Mouse (Mus musculus) myocyte (in vitro differentiated cells): ENCODE results near the gene Gm37596. TPM values are rescaled to one million over a fixed set of nuclear protein-coding genes. Genes with fewer than 3 reads are reported as not detected.
"Not testable (repeated sequence)": the region's sequence is repeated elsewhere in the genome, so short reads cannot be mapped to it uniquely, and the experiment has no call there.

Experiments
- H3K27me3 ChIP-seq: one replicate; pipeline ENCODE4 v1.6.1; 2011; ENCODE audit not compliant: control insufficient read depth, insufficient read depth, insufficient read length
- H3K36me3 ChIP-seq: one replicate; pipeline ENCODE4 v1.6.1; 2011; ENCODE audit not compliant: control insufficient read depth, insufficient read depth
- H3K4me2 ChIP-seq: one replicate; pipeline ENCODE4 v1.6.1; 2011; ENCODE audit warnings: low read depth, control low read depth
- H3K4me3 ChIP-seq: one replicate; pipeline ENCODE4 v1.5.1; 2011; ENCODE audit warnings: mild to moderate bottlenecking, control low read depth, moderate library complexity
- H3K79me2 ChIP-seq: one replicate; pipeline ENCODE4 v1.6.1; 2011; ENCODE audit not compliant: control insufficient read depth, insufficient read depth
- H3ac ChIP-seq: one replicate; pipeline ENCODE4 v1.6.1; 2011; ENCODE audit not compliant: control insufficient read depth, insufficient read length
- CEBPB ChIP-seq: IDR thresholded peaks from 2 replicates; pipeline ENCODE4 v1.6.1; 2011; ENCODE audit warnings: mild to moderate bottlenecking, moderate library complexity; ENCODE audit not compliant: poor library complexity, insufficient read depth, severe bottlenecking
- E2F4 ChIP-seq: IDR thresholded peaks from one replicate; pipeline ENCODE4 v1.6.1; 2011; ENCODE audit warnings: mild to moderate bottlenecking, control low read depth, moderate library complexity; ENCODE audit not compliant: insufficient read depth
- MAX ChIP-seq: IDR thresholded peaks from one replicate; pipeline ENCODE4 v1.6.1; 2011; ENCODE audit warnings: low read depth, mild to moderate bottlenecking, control low read depth
- MYOD1 ChIP-seq, 3 experiments: IDR thresholded peaks; one replicate each; pipeline ENCODE4 v1.6.1; 2011; ENCODE audit warnings: control low read depth in 2 of 3, low read depth in 2 of 3, mild to moderate bottlenecking in 2 of 3, moderate library complexity in 1 of 3; ENCODE audit not compliant: insufficient read length in 2 of 3, control insufficient read depth in 1 of 3
- MYOG ChIP-seq, 3 experiments: IDR thresholded peaks; one replicate each; pipeline ENCODE4 v1.6.1; 2011; ENCODE audit warnings: control low read depth in 2 of 3, low read depth in 2 of 3, mild to moderate bottlenecking in 2 of 3; ENCODE audit not compliant: insufficient read length in 2 of 3, control insufficient read depth in 1 of 3, insufficient read depth in 1 of 3
- POLR2A ChIP-seq: IDR thresholded peaks from one replicate; pipeline ENCODE4 v1.6.1; 2011; ENCODE audit warnings: low read depth, mild to moderate bottlenecking, control low read depth, moderate library complexity; ENCODE audit not compliant: insufficient read length
- POLR2AphosphoS2 ChIP-seq: IDR thresholded peaks from one replicate; pipeline ENCODE4 v1.6.1; 2011; ENCODE audit warnings: low read depth, control low read depth; ENCODE audit not compliant: insufficient read length
- REST ChIP-seq: IDR thresholded peaks from one replicate; pipeline ENCODE4 v1.6.1; 2011; ENCODE audit warnings: mild to moderate bottlenecking, control low read depth, moderate library complexity; ENCODE audit not compliant: insufficient read depth, insufficient read length
- SRF ChIP-seq: IDR thresholded peaks from one replicate; pipeline ENCODE4 v1.6.1; 2011; ENCODE audit warnings: low read depth; ENCODE audit not compliant: control insufficient read depth, insufficient read length
- TCF12 ChIP-seq: IDR thresholded peaks from one replicate; pipeline ENCODE4 v1.6.1; 2011; ENCODE audit warnings: mild to moderate bottlenecking, control low read depth; ENCODE audit not compliant: poor library complexity, insufficient read depth, severe bottlenecking
- TCF3 ChIP-seq: IDR thresholded peaks from one replicate; pipeline ENCODE4 v1.6.1; 2011; ENCODE audit warnings: low read depth, control low read depth; ENCODE audit not compliant: insufficient read length
- USF1 ChIP-seq: IDR thresholded peaks from one replicate; pipeline ENCODE4 v1.6.1; 2011; ENCODE audit warnings: low read depth, mild to moderate bottlenecking, control low read depth, moderate library complexity
- polyA plus RNA-seq: library from polyadenylated mRNA; unstranded; fragments of >200 nt; fragmentation: generic; extraction: Trizol; gene quantifications from one replicate; pipeline ENCODE4 v1.2.1, GENCODE M21; 2012; ENCODE audit warnings: missing spikeins

The Gm37596 gene
- polyA plus RNA-seq = not detected

- not testable (repeated sequence) for H3K4me2 ChIP-seq, H3ac ChIP-seq, H3K4me3 ChIP-seq, H3K79me2 ChIP-seq, H3K36me3 ChIP-seq, H3K27me3 ChIP-seq
These were observed at the start of gene Gm37596 for GRCm38 (mm10) chr3:93692970-93693369. TSS of gene Gm37596 (minus strand) at chr3:93693070.

- not testable (repeated sequence) for H3K27me3 ChIP-seq, H3K36me3 ChIP-seq, H3ac ChIP-seq, H3K4me2 ChIP-seq, H3K79me2 ChIP-seq, H3K4me3 ChIP-seq
These were observed 16.2 kb upstream of the Gm37596 start for GRCm38 (mm10) chr3:93708969-93709637.

- not testable (repeated sequence) for H3K27me3 ChIP-seq, H3K79me2 ChIP-seq, H3ac ChIP-seq, H3K4me3 ChIP-seq, H3K4me2 ChIP-seq, H3K36me3 ChIP-seq
These were observed 16.7 kb downstream of the Gm37596 start, which contains the start of gene Tdpoz1 for GRCm38 (mm10) chr3:93676210-93676609. TSS of gene Tdpoz1 (minus strand) at chr3:93676310.

GRCm38 (mm10) chr3:93670805-93671503, 21.9 kb downstream of the Gm37596 start:
- not testable (repeated sequence) for H3K4me2 ChIP-seq, H3ac ChIP-seq, H3K4me3 ChIP-seq, H3K36me3 ChIP-seq, H3K27me3 ChIP-seq, H3K79me2 ChIP-seq

GRCm38 (mm10) chr3:93654260-93654659, 38.6 kb downstream of the Gm37596 start:
- no peaks in the 10 kb centered on the region for H3K79me2 ChIP-seq
- H3K27me3 ChIP-seq = no peaks in the 10 kb centered on the region
- TF ChIP-seq TCF12 (no peak), REST (no peak), MYOG (IDR thresholded peaks at IDR 0.05; ENCODE audit: control insufficient read depth in 1 of 3, insufficient read depth in 1 of 3, insufficient read length in 2 of 3, low read depth in 2 of 3) (no peak), USF1 (no peak), POLR2AphosphoS2 (no peak), TCF3 (no peak), MAX (no peak), POLR2A (no peak), CEBPB (no peak), E2F4 (no peak), MYOD1 (IDR thresholded peaks at IDR 0.05; ENCODE audit: control insufficient read depth in 1 of 3, insufficient read length in 2 of 3, low read depth in 2 of 3) (no peak), SRF (no peak)
- no peak overlapping the region for H3ac ChIP-seq
- H3K36me3 ChIP-seq = no peaks in the 10 kb centered on the region
- H3K4me2 ChIP-seq = no peak overlapping the region
- no peak overlapping the region for H3K4me3 ChIP-seq

GRCm38 (mm10) chr3:93652586-93652985, 40.3 kb downstream of the Gm37596 start, which contains the start of gene Tdpoz2:
TSS of gene Tdpoz2 (minus strand) at chr3:93652686.
- Histone ChIP-seq H3ac (no peak within 1 kb of the TSS), H3K4me2 (no peak within 1 kb of the TSS), H3K79me2 (no peaks in the 10 kb centered on the region), H3K27me3 (no peaks in the 10 kb centered on the region), H3K36me3 (no peaks in the 10 kb centered on the region), H3K4me3 (no peak within 1 kb of the TSS)
- no peak for TF ChIP-seq USF1
- TF ChIP-seq TCF12 = no peak
- TF ChIP-seq SRF = no peak
- TF ChIP-seq CEBPB = no peak
- no peak for TF ChIP-seq REST
- no peak for TF ChIP-seq TCF3
- TF ChIP-seq MYOD1 (IDR thresholded peaks at IDR 0.05; ENCODE audit: control insufficient read depth in 1 of 3, insufficient read length in 2 of 3, low read depth in 2 of 3) = no peak
- no peak for TF ChIP-seq MAX
- TF ChIP-seq MYOG (IDR thresholded peaks at IDR 0.05; ENCODE audit: control insufficient read depth in 1 of 3, insufficient read depth in 1 of 3, insufficient read length in 2 of 3, low read depth in 2 of 3) = no peak
- TF ChIP-seq E2F4 = no peak
- TF ChIP-seq POLR2A = no peak
- TF ChIP-seq POLR2AphosphoS2 = no peak

Other genes with a start within 250 kb of the Gm37596 start
- gene Tchhl1, start 224.3 kb downstream of the Gm37596 start, polyA plus RNA-seq = not detected
- gene S100a11, start 172.6 kb downstream of the Gm37596 start, polyA plus RNA-seq = 1,972 TPM
- gene S100a10, start 138.0 kb downstream of the Gm37596 start, polyA plus RNA-seq = 788 TPM
- gene Tdpoz2, start 40.4 kb downstream of the Gm37596 start, polyA plus RNA-seq = not detected
- gene Tdpoz1, start 16.8 kb downstream of the Gm37596 start, polyA plus RNA-seq = not detected
- gene Gm5773, start 79.9 kb upstream of the Gm37596 start, polyA plus RNA-seq = not detected
- not detected for gene Tdpoz4, start 103.3 kb upstream of the Gm37596 start, polyA plus RNA-seq
- gene Tdpoz3, start 132.9 kb upstream of the Gm37596 start, polyA plus RNA-seq = not detected